Mouse (Mus musculus) right cerebral cortex, postnatal 14 days (tissue): ENCODE data around the gene Tepp.

ENCODE experiments used
- DNase-seq: peaks from one replicate; pipeline ENCODE4 v3.0.0; 2022

Gene Tepp

GRCm38 (mm10) chr8:95369581-95370326, 59.4 kb downstream of the Tepp start:
- DNase-seq, result no peak

- DNase-seq, result no peak
These were observed 63.1 kb downstream of the Tepp start for GRCm38 (mm10) chr8:95373389-95374002.

GRCm38 (mm10) chr8:95374429-95374828, 64.1 kb downstream of the Tepp start:
- no peak for DNase-seq

GRCm38 (mm10) chr8:95375374-95375930, 65.1 kb downstream of the Tepp start:
- DNase-seq, result no peak
